Mouse (Mus musculus): ENCODE measurements around the gene Cib3. TPM values are rescaled to one million over a fixed set of nuclear protein-coding genes. Genes with fewer than 3 reads are reported as not detected.

Cib3 gene
- not detected in 2 replicates for polyA plus RNA-seq (2011; ENCODE audit: insufficient read length, low read depth, missing spikeins)

DNA sequence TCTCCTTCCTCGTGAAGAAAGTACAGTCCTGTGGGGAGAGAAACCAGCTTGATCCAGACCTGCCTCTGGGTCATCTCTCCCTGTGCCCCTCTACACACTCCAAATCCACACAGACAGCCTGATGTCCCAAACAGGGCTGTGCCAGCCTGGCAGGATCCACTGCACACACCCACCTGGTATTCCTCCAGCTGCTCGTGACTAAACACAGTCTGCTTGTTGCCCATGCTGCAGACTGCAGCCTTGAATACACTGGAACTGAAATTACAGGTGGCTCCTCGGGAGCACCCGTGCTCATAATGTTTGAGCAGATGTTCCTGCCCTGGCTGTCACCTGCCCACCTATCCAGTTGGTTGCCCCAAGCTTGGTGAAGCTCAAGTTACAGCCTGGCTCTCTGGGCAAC lies at the start of gene Cib3:
Gene Cib3 (minus strand): TSS at position 87 of the 400 bp plus-strand sequence.
- Histone ChIP-seq H3K27ac (ENCODE audit: insufficient read depth, low read length) (no peak within 1 kb of the TSS), H3K4me1 (ENCODE audit: control insufficient read depth, insufficient read depth, low read length) (no peaks in the 10 kb centered on the region), H3K4me3 (ENCODE audit: insufficient read depth, low read length) (no peak within 1 kb of the TSS)
- no peak for TF ChIP-seq CTCF (IDR thresholded peaks at IDR 0.05; ENCODE audit: borderline replicate concordance, insufficient read depth, low read length)
- TF ChIP-seq POLR2A (IDR thresholded peaks at IDR 0.05; ENCODE audit: low read depth, low read length) = no peak

DNA sequence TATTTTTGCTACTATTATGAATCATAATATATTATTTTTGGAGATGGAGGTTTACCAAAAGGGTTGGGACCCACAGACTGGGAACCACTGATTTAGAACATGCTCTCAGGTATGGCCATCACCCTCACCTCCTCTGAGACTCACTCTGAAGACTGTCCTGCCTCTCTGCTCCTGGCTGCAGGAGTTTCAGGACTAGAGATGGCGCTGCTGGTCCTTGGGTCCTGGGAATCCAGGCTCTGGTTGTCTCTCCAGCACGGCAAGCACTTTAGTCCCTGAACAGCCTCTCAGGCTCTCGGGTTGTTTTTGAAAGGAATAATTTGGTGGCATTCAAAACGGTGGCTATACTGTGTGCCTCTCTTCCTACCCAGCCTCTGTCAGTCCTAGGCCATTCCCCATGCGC lies 49.2 kb upstream of the Cib3 start:
- H3K27ac ChIP-seq (ENCODE audit: insufficient read depth, low read length) = no peak overlapping the region
- H3K4me3 ChIP-seq (ENCODE audit: insufficient read depth, low read length) = no peak overlapping the region
- TF ChIP-seq CTCF (IDR thresholded peaks at IDR 0.05; ENCODE audit: borderline replicate concordance, insufficient read depth, low read length) = 0 out of 2 replicates have a peak, but pooled peaks have one; percentile 11
- TF ChIP-seq POLR2A (IDR thresholded peaks at IDR 0.05; ENCODE audit: low read depth, low read length) = no peak
- H3K4me1 ChIP-seq (ENCODE audit: control insufficient read depth, insufficient read depth, low read length) = no peaks in the 10 kb centered on the region; the same call in 1 of the 2 replicates

DNA sequence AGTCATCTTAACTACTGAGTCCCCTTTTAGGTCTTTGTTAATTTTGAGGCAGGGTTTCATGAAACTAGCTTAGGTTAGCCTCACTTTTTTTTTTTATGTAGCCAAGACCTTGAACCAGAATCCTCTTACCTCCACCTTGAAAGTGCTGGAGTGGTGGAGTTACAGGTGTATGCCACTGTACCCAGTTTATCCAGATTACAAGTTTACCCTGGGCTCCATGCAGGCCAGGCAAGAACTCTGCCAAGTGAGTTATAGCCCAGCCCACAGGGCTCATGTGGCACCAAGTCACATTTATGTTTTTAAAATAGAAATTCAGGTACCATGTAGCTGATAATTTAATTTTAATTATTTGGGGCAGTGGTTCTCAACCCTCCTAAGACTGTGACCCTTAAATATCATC lies 48.8 kb upstream of the Cib3 start:
- Histone ChIP-seq H3K4me3 (ENCODE audit: insufficient read depth, low read length) (no peak overlapping the region), H3K27ac (ENCODE audit: insufficient read depth, low read length) (no peak overlapping the region), H3K4me1 (ENCODE audit: control insufficient read depth, insufficient read depth, low read length) (no peaks in the 10 kb centered on the region; the same call in 1 of the 2 replicates)
- TF ChIP-seq CTCF (IDR thresholded peaks at IDR 0.05; ENCODE audit: borderline replicate concordance, insufficient read depth, low read length) = no peak
- no peak for TF ChIP-seq POLR2A (IDR thresholded peaks at IDR 0.05; ENCODE audit: low read depth, low read length)

DNA sequence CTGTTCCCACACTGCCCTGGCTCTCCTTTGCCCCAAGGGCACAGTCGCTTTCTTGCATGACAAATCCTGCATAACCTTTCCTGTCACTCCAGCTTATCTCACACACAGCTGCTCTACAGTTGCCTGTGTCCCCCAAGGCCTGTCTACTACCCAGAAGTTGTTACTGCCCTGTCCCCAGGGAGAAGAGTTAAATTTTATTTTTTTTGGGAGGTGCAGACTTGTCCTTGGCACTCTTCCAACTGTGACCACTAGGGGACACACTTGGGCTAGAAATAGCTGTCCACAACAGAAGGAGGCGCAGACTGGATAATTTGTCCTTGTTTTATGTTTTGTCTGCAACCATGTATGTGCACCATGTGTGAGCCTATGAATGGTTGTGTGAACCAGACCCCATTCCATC lies 48.4 kb upstream of the Cib3 start:
- Histone ChIP-seq H3K4me3 (ENCODE audit: insufficient read depth, low read length) (no peak overlapping the region), H3K27ac (ENCODE audit: insufficient read depth, low read length) (no peak overlapping the region), H3K4me1 (ENCODE audit: control insufficient read depth, insufficient read depth, low read length) (no peaks in the 10 kb centered on the region; the same call in 1 of the 2 replicates)
- peak; percentile 4; the same call in 1 of the 2 replicates for TF ChIP-seq CTCF (IDR thresholded peaks at IDR 0.05; ENCODE audit: borderline replicate concordance, insufficient read depth, low read length)
- no peak for TF ChIP-seq POLR2A (IDR thresholded peaks at IDR 0.05; ENCODE audit: low read depth, low read length)

DNA sequence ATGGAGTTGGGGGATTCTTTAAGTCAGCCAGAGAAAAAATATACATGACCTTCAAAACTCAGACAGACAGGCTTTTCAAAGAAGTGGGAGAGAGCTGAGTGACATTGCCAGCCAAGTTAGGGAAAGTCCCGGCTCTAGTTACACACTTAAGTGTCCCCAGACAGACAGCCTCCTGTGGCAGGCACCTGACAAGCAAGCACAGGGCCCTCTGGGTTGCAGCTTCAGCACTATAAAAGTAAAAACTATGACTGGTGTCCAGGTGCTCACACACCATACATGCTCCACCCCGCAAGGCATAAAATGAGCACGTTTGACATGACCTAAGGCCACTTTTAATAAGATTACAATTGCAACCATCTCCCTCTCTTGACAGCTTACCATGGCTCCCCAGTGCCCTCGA lies 47.9 kb upstream of the Cib3 start:
- H3K4me3 ChIP-seq (ENCODE audit: insufficient read depth, low read length) = no peak overlapping the region
- H3K4me1 ChIP-seq (ENCODE audit: control insufficient read depth, insufficient read depth, low read length) = no peaks in the 10 kb centered on the region; the same call in 1 of the 2 replicates
- no peak overlapping the region for H3K27ac ChIP-seq (ENCODE audit: insufficient read depth, low read length)
- TF ChIP-seq POLR2A (IDR thresholded peaks at IDR 0.05; ENCODE audit: low read depth, low read length) (no peak), CTCF (IDR thresholded peaks at IDR 0.05; ENCODE audit: borderline replicate concordance, insufficient read depth, low read length) (no peak)

DNA sequence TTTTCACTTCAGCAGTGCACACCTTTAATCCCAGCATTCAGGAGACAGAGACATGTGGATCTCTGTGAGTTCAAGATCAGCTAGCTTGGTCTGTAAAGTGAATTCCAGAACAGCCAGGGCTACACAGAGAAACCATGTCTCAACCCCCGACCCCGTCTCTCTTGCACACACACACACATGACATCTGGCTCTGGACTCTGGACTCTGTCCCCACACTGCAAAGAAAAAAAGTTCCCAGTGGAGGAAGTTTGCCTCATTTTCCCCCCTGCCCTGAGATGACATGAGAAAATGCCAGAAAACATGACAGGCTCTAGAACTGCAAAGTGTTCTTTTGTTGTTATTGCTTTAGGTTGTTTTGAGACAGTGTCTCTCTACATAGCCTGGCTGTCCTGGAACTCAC lies 47.2 kb upstream of the Cib3 start:
- TF ChIP-seq CTCF (IDR thresholded peaks at IDR 0.05; ENCODE audit: borderline replicate concordance, insufficient read depth, low read length) = no peak
- TF ChIP-seq POLR2A (IDR thresholded peaks at IDR 0.05; ENCODE audit: low read depth, low read length) = no peak
- H3K4me3 ChIP-seq (ENCODE audit: insufficient read depth, low read length) = no peak overlapping the region
- no peak overlapping the region for H3K27ac ChIP-seq (ENCODE audit: insufficient read depth, low read length)
- no peaks in the 10 kb centered on the region; the same call in 1 of the 2 replicates for H3K4me1 ChIP-seq (ENCODE audit: control insufficient read depth, insufficient read depth, low read length)

DNA sequence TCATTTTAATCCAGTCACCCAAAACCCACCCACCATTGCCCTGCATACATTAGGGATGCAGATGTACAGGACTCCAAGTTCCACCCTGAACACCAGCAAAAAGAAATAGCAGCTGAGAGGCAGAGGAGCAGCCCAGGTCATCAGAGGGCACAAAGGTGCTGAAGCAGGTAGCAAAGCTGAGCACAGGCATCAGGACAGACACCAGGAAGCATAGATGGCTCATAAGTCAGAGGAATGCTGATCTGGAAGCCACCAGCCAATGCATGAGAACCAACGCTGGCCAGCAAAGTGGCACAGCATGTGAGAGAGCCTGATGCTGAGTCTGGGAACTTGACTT lies 45.2 kb upstream of the Cib3 start:
- no peak overlapping the region for H3K4me3 ChIP-seq (ENCODE audit: insufficient read depth, low read length)
- H3K4me1 ChIP-seq (ENCODE audit: control insufficient read depth, insufficient read depth, low read length) = no peaks in the 10 kb centered on the region; the same call in 1 of the 2 replicates
- no peak overlapping the region for H3K27ac ChIP-seq (ENCODE audit: insufficient read depth, low read length)
- no peak for TF ChIP-seq CTCF (IDR thresholded peaks at IDR 0.05; ENCODE audit: borderline replicate concordance, insufficient read depth, low read length)
- no peak for TF ChIP-seq POLR2A (IDR thresholded peaks at IDR 0.05; ENCODE audit: low read depth, low read length)

DNA sequence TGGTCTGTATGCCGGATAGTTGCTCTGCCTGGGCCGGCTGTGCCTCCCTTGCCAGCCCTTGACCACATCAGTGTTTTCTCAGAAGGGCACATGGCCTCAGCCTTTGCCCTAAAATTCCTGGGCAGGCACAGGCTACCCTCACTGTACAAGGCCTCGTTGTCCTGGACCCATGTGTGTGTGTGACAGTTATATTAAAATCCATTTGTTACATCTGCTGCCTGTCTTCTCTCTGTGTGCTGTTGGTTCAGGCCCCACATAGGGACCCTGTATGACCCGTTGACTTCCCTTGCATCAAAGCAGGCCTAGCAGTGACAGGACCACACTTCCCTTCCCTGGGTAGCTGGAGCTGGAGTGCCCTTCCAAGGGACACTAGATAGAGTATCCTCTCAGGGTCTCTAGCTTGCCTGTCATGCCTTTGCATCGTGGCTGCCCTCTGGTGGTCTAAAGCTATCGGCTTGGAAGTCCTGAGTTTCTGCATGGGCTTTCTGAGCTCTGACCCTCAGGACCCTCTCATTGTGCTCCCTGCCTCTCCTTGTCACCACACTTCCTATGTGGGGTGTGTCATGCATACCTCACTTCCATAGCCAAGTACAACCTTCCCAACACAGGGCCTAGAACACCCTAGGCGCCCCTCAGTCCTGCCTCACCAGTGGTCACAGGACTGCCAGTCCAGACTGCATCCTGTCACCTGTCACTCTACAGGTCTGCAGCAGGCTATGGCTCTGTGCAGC lies 44.7 kb upstream of the Cib3 start:
- TF ChIP-seq POLR2A (IDR thresholded peaks at IDR 0.05; ENCODE audit: low read depth, low read length) (no peak), CTCF (IDR thresholded peaks at IDR 0.05; ENCODE audit: borderline replicate concordance, insufficient read depth, low read length) (peak; percentile 44; the same call in 1 of the 2 replicates)

DNA sequence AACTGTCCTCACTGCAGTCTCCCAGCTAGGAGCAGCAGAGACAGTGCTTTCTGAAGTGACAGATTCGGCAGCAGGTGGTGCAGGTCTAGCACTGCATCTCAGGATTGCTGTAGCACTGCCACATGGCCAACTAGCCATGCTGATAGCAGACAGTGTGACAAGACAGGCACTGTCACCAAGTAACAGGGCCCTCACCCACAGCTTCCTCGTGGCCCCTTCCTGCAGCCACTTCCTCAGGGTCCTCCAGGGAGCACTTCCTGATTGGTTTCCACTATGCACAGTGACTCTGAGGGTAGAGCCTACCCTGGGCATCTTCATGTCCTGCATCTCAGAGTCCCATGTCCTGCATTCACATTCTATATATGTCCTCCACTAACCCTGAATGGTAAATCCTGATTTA lies 32.0 kb upstream of the Cib3 start:
- TF ChIP-seq CTCF (IDR thresholded peaks at IDR 0.05; ENCODE audit: borderline replicate concordance, insufficient read depth, low read length) (no peak), POLR2A (IDR thresholded peaks at IDR 0.05; ENCODE audit: low read depth, low read length) (no peak)
- no peak overlapping the region for H3K27ac ChIP-seq (ENCODE audit: insufficient read depth, low read length)
- H3K4me1 ChIP-seq (ENCODE audit: control insufficient read depth, insufficient read depth, low read length) = peaks cover 2% of the 10 kb centered on the region
- no peak overlapping the region for H3K4me3 ChIP-seq (ENCODE audit: insufficient read depth, low read length)

More for the DNA sequence above, 44.7 kb upstream of the Cib3 start:
- Histone ChIP-seq H3K4me3 (ENCODE audit: insufficient read depth, low read length) (no peak overlapping the region), H3K4me1 (ENCODE audit: control insufficient read depth, insufficient read depth, low read length) (no peaks in the 10 kb centered on the region; the same call in 1 of the 2 replicates), H3K27ac (ENCODE audit: insufficient read depth, low read length) (no peak overlapping the region)

DNA sequence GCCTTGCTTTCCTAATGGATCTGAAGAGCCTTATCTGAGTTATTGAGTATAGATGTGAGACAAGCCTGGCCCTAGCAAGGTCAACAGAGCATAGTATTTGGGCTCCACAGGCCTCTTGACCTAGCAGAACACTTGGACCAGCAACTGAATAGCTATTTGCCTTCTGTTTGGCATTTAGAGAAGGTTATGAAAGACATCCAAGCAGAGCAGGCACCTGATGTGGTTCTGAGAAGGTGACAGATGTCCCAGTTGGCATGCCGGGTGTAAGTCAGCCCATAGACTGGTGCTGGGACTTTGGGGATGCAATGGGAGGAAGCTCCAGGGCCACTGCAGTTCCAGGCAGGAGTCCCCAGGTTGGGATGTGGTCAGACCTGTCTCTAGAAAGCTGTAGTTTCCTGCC lies 29.6 kb upstream of the Cib3 start:
- H3K27ac ChIP-seq (ENCODE audit: insufficient read depth, low read length) = no peak overlapping the region
- peaks cover 2% of the 10 kb centered on the region for H3K4me1 ChIP-seq (ENCODE audit: control insufficient read depth, insufficient read depth, low read length)
- TF ChIP-seq POLR2A (IDR thresholded peaks at IDR 0.05; ENCODE audit: low read depth, low read length) (no peak), CTCF (IDR thresholded peaks at IDR 0.05; ENCODE audit: borderline replicate concordance, insufficient read depth, low read length) (no peak)
- H3K4me3 ChIP-seq (ENCODE audit: insufficient read depth, low read length) = no peak overlapping the region

All from embryonic fibroblast, embryonic 13.5 days (primary cell).